Mouse (Mus musculus) layer of hippocampus, postnatal 25 days (tissue): Measurements from ENCODE around the gene Hivep2. TPM values are rescaled to one million over a fixed set of nuclear protein-coding genes. Genes with fewer than 3 reads are reported as not detected.

Source experiments
- DNase-seq, 2 experiments: peaks; one replicate each; pipeline ENCODE4 v3.0.0; 2022; ENCODE audit warnings: mixed read lengths in 2 of 2, low spot score in 1 of 2; ENCODE audit errors: extremely low spot score in 1 of 2
- total RNA-seq, 2 experiments: library from RNA; stranded (reverse); gene quantifications; 2 replicates each; pipeline ENCODE4 v1.2.3; 2021

Hivep2 gene
- total RNA-seq, 2 experiments from 2014 or later = 202 to 236 TPM

DNA sequence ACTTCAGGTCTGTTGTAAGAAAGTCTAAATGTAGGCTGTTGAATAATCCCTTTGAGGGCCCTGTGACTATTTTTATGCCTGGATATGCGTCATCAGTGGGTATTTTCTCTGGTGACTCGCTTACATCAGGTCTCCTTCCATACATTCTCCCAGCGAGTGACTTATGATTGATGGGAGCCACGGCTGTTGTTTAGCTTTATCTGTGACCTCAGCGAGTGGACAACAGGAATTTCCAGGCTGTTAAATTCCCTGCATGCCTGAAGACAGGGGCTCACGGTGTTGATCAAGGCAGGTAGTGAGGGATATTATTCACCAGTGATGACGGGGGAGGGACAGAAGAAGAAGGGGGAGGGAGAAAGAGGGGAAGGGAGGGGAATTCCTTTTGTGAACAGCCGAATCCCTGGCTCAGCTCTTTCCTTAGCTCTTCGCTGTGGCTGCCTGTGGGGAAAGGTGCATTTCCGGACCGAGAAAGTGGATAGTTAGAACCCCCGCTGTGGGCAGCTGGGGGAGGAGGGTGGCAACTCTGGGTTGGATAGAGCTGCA, 52.0 kb downstream of the Hivep2 start:
- no peak for DNase-seq

DNA sequence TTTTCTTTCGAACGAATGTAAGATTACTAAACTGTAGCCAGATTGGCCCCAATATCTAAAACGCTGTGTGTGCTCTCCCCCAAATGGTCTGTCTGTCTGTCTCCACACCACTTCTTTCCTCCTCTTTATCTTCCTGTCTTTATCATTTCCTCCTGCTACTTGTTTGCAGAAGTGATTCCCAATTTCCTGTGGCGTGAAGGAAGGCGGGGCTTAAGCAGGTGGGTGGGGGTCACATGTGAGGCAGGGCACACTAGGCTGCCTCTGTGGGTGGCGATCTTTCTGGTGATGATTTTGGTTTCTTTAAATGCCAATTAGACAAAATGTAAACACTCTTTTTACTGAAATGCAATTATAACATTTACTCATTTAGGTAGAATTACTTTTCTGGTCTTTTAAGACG, 52.8 kb downstream of the Hivep2 start:
- no peak for DNase-seq

DNA sequence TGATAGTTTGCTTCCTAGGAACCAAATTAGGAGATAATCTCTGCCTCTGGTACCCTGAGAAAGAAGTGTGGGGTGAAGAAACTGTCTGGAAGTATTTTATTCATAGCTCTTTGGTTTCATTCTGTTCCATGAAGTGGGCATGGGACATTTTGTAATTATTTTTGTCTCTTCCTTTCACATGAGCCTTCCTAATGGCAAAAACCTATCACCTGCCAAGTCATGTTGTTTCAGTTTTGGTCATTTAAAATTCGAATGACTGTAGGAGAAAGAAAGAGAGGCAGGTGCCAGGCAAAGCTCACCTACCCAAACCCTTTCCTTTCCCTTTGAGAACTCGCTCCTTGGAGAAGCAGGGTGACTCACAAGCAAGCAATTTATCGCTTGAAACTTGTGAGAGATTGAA, 53.3 kb downstream of the Hivep2 start:
- no peak for DNase-seq

DNA sequence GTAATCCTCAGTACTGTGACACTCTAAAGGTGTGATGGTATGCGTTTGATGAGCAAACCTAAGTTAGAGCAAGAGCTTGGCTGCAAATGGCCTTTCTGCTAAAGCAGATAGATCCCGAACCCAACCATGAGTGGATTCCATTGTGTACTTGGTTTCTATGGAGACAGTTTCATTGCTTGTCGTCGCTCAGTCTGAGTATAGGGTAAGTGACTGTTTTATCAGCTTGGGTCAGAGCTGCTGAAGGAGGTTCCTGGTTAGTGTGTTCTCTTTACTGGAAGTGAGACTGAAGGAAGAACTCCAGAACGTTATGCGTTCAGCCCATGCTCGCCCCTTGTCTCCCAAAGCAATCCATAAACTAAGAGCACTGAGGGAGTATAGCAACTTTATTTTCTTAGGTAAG, 54.4 kb downstream of the Hivep2 start:
- DNase-seq = no peak

DNA sequence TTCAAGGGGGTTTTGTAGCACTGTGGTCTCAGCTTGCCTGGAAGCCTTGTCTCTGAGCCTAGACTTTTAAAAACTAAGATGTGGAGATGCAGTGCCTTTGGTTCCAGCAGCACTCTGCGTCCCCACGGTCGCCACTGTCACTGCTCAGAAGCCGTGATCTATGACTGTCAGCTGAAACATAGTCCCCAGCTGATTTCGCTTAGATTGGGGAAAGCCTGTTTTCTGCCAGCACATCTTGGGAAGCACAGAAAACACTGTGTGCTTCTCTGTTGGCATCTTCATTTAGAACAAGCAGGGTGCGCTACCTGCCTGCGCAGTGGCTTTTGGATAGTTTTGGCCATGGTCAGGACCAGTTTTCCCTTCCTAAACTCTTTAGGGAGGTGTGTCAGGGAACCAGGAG, 59.1 kb downstream of the Hivep2 start:
- DNase-seq = no peak

DNA sequence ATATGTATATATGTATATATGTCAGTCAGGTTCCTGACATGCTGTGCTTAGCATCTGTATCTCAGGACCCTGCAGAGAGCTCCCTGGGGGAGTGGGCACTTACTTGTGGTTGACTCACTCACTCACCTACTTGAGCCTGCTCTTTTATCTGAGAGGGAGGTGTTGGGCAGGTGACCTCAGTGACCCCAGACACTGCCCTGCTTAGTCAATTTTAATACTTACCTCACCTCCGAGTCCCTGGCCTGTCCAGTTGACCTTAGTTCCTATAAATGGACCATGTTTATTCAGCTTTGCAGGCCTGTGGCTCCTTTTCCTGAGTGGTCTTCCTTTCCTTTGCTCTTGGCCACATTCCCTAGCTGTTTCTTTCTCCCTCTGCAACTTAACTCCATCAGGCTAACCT, 61.9 kb downstream of the Hivep2 start:
- DNase-seq = no peak

DNA sequence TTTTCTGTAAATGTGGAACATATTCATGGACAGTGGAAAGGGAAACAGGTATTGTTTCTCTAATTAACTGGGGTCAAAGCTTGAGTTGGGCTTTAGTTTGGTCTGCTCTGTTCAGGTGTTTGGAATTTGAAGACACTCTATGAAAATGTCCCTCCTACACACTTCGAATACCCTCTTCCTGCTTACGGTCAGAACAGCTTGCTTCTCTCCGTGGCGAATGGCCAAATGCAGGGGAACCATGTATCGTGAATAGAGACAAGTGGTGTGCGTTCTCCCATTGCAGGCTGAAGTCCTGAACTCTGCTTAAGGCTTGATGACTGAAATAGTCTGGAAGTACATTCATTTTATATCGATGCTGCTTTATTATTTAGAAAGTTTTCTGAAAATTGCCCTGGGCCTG, 63.1 kb downstream of the Hivep2 start:
- DNase-seq = no peak

DNA sequence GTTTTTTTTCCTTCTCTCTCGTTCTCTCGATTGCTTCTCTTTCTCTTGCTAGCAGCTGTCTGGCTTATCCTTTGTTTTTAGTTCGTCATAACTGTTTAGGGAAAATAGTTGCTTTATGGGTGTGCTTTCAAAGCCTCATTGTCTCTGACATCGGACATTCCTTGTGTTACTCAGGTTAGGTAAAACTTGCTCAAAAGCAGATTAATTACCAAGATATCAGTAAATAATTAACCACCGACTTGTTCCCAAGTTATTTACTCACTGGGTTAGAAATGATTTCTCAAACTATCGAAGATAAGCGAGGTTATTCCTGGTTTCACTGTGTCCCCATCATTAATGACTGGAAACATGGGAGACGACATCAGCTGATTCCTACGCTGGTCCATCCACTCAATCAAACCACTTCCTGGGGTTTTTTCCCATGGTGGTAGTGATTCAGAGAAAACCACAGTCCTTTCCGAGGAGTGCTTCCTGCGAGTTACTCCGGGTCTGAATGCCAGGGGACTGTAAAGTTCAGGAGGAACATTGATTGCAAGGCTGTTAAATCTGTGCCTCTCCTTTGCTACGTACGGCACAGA, 64.7 kb downstream of the Hivep2 start:
- no peak for DNase-seq

DNA sequence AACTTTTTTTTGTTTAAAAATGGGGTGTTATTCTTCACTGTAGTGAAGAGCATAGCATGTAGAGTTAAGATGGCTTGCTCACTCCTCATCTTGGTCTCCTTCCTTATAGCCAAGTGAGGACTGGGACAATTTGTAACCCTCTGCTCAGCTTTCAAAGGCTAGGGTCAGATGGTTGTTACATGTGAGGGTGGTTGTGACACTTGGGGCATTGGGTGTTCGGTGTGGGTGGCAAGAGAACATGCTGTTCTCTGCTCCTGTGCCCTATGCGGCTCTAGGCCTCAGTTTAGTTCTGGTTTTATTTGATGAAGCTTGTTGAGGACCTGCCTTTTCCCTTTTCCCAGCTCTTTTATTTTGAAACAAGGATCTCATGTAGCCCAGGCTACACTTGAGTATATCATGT, 66.7 kb downstream of the Hivep2 start:
- no peak for DNase-seq

DNA sequence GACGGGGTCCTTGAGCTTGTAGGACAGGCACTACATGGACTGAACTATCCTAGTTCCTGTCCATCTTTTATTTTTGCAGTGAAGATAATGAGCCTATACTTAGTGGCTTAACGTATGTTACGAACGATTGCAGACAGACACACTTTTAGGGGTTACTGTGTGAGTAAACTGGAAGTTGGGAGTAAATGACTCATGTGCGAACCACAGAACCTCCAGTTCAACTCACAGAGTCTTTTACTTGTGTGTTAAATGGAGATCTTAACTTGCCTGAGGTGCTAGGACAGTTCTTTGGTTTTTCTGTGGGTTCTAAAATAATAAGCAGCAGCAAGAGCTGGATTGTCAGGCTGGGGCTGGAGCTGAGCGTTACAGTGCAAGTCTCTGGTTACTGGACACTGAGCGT, 68.2 kb downstream of the Hivep2 start:
- DNase-seq = no peak

DNA sequence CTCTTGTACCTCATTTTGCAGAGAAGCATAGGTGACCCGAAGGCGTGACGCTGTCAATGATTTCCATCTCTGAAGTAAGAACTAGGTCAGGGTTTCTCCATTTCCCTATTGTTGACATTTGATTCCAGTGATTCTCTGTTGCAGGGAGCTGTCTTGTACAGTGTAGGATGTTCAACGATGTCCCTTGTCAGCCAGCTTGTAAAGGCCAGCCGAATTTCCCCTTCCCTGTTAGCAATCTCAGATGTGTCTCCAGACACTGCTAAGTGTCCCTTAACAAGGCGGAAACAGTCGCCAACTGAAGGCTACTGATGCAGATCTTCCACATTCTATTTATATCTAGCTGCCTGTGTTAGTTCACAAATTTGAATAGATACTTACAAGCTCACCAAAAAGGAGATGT, 68.9 kb downstream of the Hivep2 start:
- DNase-seq = no peak

DNA sequence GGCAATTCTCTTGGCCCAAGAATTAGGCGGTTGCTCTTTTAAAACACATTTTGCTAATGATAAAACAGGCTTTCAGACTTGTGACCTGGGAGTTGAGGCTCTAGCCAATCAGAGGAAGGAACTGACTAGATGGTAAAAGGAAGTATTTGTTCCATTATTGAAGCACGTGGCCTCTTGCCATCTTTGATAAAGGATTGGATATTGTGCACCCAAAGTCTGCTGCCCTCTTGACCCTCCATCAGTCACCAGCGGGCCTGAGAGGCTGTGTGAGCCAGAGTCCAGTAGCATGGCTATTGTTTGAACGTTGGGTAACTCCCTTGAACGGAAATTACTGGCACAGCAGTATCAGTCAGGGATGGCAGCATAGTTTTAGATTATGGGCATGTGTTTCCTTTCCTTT, 69.7 kb downstream of the Hivep2 start:
- no peak for DNase-seq

DNA sequence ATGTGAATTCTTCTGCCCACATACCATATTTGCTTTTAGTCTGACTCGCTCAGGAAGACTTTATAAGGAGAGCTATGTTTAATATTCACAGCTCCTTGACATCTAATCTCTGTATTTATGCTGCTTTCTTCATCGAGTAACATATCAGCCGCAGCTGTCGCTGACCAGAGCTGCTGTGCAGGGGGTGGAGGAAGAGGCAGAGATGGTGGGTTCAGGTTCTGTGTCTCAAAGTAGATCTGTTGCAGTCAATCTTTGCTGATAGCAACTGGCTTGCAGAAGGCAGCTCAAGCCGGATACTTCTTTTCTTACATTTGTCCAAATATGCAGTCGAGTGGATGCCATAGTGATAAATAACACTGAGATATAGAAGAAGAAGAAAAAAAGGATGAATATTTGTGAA, 70.6 kb downstream of the Hivep2 start:
- no peak for DNase-seq

DNA sequence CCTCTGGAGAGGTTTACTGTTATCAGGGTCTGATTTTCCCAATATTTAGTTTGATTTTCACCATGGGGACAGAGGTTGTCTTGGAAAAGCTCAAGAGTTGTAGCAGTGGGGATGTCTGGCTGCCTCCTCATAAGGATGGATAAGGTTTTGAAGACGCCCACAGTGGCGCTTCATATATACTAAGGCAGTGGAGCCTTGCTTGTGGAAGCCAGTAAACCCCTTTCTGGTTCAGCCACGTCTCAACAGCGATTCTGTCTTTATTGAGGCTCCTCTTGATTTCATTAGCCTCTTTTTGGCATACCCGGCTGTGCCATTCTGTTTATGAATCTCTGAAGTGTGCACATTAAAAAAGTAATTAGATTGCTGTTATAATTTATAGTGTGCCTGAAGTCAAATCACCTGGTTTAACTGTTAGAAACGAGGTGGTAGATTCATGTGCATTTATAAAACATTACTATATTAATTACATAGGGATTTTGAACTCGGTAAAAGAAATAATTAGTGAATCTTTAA, 72.2 kb downstream of the Hivep2 start:
- no peak for DNase-seq

DNA sequence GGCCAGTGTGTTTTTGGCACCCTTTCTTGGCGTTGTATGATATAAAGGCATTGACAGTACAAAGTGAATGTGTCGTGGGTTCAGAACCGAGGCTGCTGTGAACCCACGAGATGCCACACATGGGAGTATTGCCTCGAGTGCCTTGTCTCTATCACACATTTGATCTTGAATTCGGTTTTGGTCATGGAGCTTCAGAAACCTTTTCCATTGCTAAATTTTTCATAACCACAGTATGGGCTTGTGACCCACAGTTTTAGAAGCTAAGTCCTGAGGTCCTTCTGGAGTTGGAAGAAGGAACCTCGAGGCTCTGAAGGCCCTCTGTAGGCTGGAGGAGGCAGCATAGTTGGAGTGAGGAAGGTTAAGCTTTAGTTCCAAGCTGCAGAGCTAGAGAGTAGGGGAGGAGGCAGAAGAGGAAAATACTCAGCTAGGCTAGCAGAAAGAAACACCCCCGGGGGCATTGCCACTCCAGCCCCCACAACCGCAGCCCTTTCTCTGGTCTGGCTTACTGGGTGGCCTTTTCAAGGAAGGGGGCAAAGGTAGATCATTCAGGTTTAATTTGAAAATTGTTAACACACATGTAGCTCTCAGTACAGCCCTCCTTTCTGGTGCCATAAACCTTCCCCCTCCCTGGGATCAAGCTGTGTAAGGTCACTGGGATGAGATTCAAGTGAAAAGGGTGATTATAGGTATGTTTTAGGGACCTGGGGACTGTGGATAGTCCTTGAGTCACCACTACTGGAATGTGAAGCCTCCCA, 75.0 kb downstream of the Hivep2 start:
- DNase-seq = no peak

DNA sequence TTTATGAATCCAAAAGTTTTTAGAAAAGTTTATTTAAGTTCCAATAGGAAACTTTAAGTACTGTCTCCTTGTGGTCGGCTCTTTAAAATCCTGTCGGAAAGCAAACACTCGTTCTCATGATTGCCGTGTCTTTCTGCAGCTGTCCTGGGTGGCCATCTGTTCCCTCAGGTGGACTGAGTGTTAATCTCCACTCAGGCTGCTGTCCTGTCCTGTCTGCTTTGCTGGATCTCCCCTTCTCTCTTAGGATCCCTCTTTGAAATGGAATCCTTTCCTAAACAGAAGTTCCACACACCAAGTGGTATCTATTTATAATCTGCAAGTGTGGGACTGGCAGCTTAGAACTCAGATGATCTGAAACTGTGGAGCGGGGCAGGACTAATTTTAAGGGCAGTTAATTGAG, 75.7 kb downstream of the Hivep2 start:
- no peak for DNase-seq

DNA sequence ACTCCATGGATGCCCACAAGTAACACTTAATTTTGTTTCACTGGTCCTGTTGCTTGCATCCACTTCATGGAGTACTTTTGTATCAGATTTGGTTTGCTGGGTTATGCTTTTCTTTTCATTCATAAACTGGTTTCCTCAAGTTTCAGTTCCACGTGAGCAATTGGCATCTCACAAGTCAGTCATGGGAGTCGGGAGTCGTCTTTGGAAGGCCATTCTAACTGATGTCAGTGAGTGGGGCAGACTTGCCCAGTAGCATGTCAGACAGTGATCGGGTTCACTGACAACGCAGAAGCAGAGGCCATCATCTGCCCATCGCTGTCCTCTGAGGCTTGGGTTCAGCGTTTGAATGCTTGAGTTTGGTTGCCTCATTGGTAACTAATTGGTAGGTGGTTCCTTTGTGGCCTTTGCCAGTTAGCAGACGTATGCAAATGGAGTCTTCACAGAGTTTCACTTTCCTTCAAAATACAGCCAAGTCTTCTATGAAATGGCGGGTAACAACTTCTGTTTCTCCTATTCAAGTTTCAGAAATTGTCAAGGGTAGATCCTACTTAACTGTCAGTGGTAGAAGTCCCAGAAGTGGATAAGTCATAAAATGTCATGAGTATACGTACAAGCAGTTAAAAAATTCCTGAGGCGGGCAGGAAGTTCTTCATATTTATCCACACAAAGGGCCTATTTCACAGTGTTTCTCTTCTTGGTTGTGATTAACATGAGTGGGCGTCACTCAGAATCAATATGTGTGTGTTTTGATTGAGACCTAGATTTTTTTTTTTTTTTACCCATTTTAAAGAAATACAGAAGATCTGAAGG, 76.9 kb downstream of the Hivep2 start:
- DNase-seq = no peak

DNA sequence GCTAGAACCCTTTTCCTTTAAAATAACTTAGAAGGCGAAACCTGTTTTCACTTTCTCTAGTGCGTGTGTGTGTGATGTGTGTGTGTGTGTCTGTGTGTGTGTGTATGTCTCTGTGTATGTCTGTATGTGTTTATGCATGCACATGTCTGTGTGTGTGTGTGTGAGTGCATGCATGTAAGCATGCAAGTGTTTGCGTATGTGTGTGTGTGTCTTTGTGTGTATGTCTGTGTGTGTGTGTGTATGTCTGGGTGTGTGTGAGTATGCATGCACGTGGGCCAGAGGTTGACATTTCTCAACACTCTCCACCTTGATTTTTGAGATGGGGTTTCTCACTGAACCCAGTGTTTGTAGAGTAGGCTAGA, 77.5 kb downstream of the Hivep2 start:
- DNase-seq = no peak

DNA sequence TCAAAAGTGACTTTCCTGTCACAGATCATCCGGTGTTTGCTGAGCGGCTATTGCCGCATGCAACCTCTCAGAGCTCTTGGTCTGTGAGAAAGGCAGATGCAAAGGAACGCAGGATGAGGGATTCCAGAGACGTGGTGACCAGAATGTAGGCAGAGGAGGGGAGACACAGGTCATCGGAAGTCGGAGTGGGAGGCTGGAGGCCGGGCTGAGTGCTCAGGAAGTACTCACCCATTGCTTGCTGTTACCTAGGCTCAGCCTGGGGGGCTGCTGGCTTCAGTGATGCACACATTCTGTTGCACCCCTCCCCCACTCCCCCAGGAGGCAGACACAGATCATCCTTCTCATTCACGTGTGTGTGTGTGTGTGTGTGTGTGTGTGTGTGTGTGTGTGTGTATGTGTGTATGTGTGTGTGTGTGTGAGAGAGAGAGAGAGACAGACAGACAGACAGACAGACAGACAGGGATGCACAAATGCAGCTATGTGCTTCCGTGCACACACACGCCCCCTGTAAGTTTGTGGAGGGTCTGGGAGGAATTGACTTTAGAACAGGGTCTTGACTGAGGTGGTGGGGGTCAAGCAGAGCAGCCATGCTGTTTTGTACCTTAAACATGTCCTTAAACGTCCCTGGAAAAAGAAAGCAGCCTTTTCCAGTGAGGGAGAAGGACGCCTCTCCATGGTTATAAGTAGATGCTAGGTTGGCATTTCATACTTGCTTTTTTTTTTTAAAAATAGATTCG, 78.3 kb downstream of the Hivep2 start:
- DNase-seq = no peak

DNA sequence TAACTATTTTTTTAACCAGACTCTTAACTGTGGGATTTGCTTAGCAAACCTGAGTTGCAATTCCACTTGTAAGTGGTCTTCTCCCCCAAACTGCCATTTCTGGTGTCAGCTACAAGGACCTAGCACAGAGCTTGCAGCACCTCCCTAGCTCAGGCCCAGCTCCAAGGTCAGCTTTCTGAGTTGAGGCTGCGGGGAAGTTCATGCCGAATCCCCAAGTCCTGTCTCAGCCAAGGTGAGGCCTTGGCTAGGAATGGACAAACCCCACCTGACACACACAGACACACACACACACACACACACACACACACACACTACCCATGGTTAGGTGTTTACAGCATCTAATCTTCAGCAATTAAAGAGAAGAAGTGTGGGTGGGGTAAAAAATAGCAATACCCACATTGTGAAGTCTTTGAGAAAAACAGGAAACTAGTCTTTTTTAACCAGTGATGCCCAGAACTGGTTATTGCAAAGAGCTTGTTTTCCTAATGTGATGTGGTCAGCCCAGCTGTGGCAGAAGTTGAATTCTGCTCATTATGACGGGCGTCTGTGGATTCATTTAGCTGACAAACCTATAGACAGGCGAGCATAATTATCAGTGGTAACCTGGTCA, 79.0 kb downstream of the Hivep2 start:
- DNase-seq = no peak
